Mouse (Mus musculus) liver, adult 2 months (tissue): ENCODE data around the gene Eno4. TPM values are rescaled to one million over a fixed set of nuclear protein-coding genes. Genes with fewer than 3 reads are reported as not detected.

ENCODE experiments used
- DNase-seq: peaks from one replicate; pipeline ENCODE4 v3.0.0-alpha.2; 2011; ENCODE audit warnings: low read depth, low spot score; ENCODE audit errors: extremely low read depth
- H3K27ac ChIP-seq: fragments of 200-500 bp; replicated peaks from 2 replicates; pipeline ENCODE4 v1.5.1; 2012; ENCODE audit warnings: low read depth, mild to moderate bottlenecking, control low read depth, inconsistent platforms, low read length; ENCODE audit not compliant: insufficient read depth
- H3K27me3 ChIP-seq: fragments of 200-500 bp; 2 replicates; pipeline ENCODE4 v1.6.1; 2012; ENCODE audit warnings: mild to moderate bottlenecking, moderate library complexity, low read length, inconsistent platforms; ENCODE audit not compliant: control insufficient read depth, insufficient read depth
- H3K36me3 ChIP-seq: fragments of 200-500 bp; 2 replicates; pipeline ENCODE4 v1.6.1; 2012; ENCODE audit warnings: low read length, inconsistent platforms; ENCODE audit not compliant: control insufficient read depth, insufficient read depth
- H3K4me1 ChIP-seq: fragments of 200-500 bp; 2 replicates; pipeline ENCODE4 v1.6.1; 2011; ENCODE audit warnings: low read length; ENCODE audit not compliant: control insufficient read depth, insufficient read depth
- H3K4me3 ChIP-seq: fragments of 200-500 bp; 2 replicates; pipeline ENCODE4 v1.5.1; 2011; ENCODE audit warnings: low read depth, mild to moderate bottlenecking, control low read depth, low read length, moderate library complexity; ENCODE audit not compliant: insufficient read depth
- H3K79me2 ChIP-seq: fragments of 200-500 bp; 2 replicates; pipeline ENCODE4 v1.6.1; 2012; ENCODE audit warnings: inconsistent platforms, mild to moderate bottlenecking, low read length, moderate library complexity; ENCODE audit not compliant: control insufficient read depth, insufficient read depth
- H3K9ac ChIP-seq: fragments of 200-500 bp; 2 replicates; pipeline ENCODE4 v1.6.1; 2012; ENCODE audit warnings: low read depth, mild to moderate bottlenecking, control low read depth, inconsistent platforms, low read length
- CTCF ChIP-seq: fragments of 200-500 bp; IDR thresholded peaks from 2 replicates; pipeline ENCODE4 v1.5.1; 2011; ENCODE audit warnings: low read depth, low read length, control low read depth
- POLR2A ChIP-seq: fragments of 200-500 bp; IDR thresholded peaks from 2 replicates; pipeline ENCODE4 v1.6.1; 2011; ENCODE audit warnings: low read length, control low read depth; ENCODE audit not compliant: insufficient read depth; ENCODE audit errors: extremely low read depth
- WGBS: fragments of 180-500 bp; shearing (Covaris S2); methylation state at CpG from one replicate; pipeline ENCODE4 v1.1.7; 2018; 5-methylcytosine and 5-hydroxymethylcytosine counted together
- polyA plus RNA-seq: library from polyadenylated mRNA; depleted of rRNA; stranded (reverse); fragments of >200 nt; gene quantifications from 2 replicates; pipeline ENCODE4 v1.2.3, GENCODE M21; 2012; rRNA removed
- total RNA-seq: library from RNA; depleted of rRNA; stranded (reverse); fragments of >200 nt; gene quantifications from 2 replicates; pipeline ENCODE4 v1.2.3, GENCODE M21; 2014; rRNA removed

The Eno4 gene
- total and polyA plus RNA-seq, 2 experiments = not detected

- no peak for DNase-seq
- Histone ChIP-seq H3K27ac (no peak overlapping the region), H3K27me3 (no peaks in the 10 kb centered on the region), H3K4me3 (no peak overlapping the region), H3K36me3 (peaks cover 23% of the 10 kb centered on the region; the same call in 1 of the 2 replicates), H3K4me1 (no peaks in the 10 kb centered on the region), H3K9ac (no peak overlapping the region), H3K79me2 (no peaks in the 10 kb centered on the region)
- TF ChIP-seq CTCF = no peak
- TF ChIP-seq POLR2A = no peak
- WGBS = 89% methylated on average over 15 of the region's 15 CpGs
These were observed 63.5 kb downstream of the Eno4 start for GRCm38 (mm10) chr19:59006577-59007340.

- no peak for DNase-seq
- H3K27me3 ChIP-seq = no peaks in the 10 kb centered on the region
- peaks cover 32% of the 10 kb centered on the region for H3K36me3 ChIP-seq
- H3K27ac ChIP-seq = no peak overlapping the region
- H3K9ac ChIP-seq = no peak overlapping the region
- H3K4me3 ChIP-seq = no peak overlapping the region
- H3K4me1 ChIP-seq = no peaks in the 10 kb centered on the region
- no peaks in the 10 kb centered on the region for H3K79me2 ChIP-seq
- WGBS = 82% methylated on average over 5 of the region's 5 CpGs
- TF ChIP-seq POLR2A (no peak), CTCF (no peak)
These were observed 67.6 kb downstream of the Eno4 start for GRCm38 (mm10) chr19:59010802-59011201.

Other genes starting within 250 kb of the Eno4 start
- 5.9 and 43.8 TPM in 2 replicates for gene Pnliprp1, start 214.5 kb upstream of the Eno4 start, total RNA-seq
- 0.17 and 0.23 TPM in 2 replicates for gene Pnliprp1, start 214.5 kb upstream of the Eno4 start, polyA plus RNA-seq
- 1.8 and 7.8 TPM in 2 replicates for gene Pnliprp2, start 183.7 kb upstream of the Eno4 start, total RNA-seq
- not detected in 2 replicates for gene Pnliprp2, start 183.7 kb upstream of the Eno4 start, polyA plus RNA-seq
- gene 1700019N19Rik, start 149.0 kb upstream of the Eno4 start, total RNA-seq = not detected in 2 replicates
- not detected in 2 replicates for gene 1700019N19Rik, start 149.0 kb upstream of the Eno4 start, polyA plus RNA-seq
- gene Hspa12a, start 229 bp downstream of the Eno4 start, total RNA-seq = 1.0 and 1.1 TPM in 2 replicates
- gene Hspa12a, start 229 bp downstream of the Eno4 start, polyA plus RNA-seq = 0.93 and 1.1 TPM in 2 replicates
- 10.4 and 10.6 TPM in 2 replicates for gene Shtn1, start 132.7 kb downstream of the Eno4 start, total RNA-seq
- 3.9 and 4.9 TPM in 2 replicates for gene Shtn1, start 132.7 kb downstream of the Eno4 start, polyA plus RNA-seq
- gene Vax1, start 226.6 kb downstream of the Eno4 start, total RNA-seq = not detected in 2 replicates
- not detected in 2 replicates for gene Vax1, start 226.6 kb downstream of the Eno4 start, polyA plus RNA-seq